Mouse (Mus musculus): ENCODE measurements around the gene Mef2a. TPM values are rescaled to one million over a fixed set of nuclear protein-coding genes. Genes with fewer than 3 reads are reported as not detected.
A peak's percentile ranks its signal among the peaks of the same experiment; 100 is the strongest.

The Mef2a gene
- polyA plus RNA-seq, 1 experiment: 17.2 TPM

DNA sequence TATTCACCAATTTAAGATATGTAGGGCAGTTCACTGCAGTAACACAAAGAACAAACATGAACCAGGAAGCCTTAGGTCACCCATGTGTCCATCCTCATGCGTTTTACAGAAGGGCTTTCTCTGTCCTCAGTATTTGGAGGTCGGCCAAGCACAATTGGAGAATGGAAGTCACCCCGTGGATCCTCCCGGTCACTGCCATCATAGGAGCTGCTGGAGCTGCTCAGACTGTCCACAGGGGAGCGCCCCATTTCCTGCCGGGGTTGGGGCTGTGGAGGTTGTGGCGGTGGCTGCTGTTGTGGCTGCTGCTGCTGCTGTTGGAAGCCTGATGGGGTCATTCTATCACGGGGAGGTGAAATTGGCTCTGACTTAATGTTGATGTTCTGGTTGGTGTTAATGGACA, 137.9 kb downstream of the Mef2a start:
- no peaks in the 10 kb centered on the region for H3K4me1 ChIP-seq (ENCODE audit: control insufficient read depth, insufficient read depth, low read length)
- 75% methylated on average over 8 of the region's 8 CpGs for WGBS
- TF ChIP-seq CTCF (IDR thresholded peaks at IDR 0.05; ENCODE audit: control insufficient read depth, insufficient read depth, low read length) (no peak), POLR2A (IDR thresholded peaks at IDR 0.05; ENCODE audit: borderline replicate concordance, control insufficient read depth, low read depth, low read length) (no peak)
- no peak overlapping the region for H3K4me3 ChIP-seq (replicated peaks; ENCODE audit: control insufficient read depth, low read depth, low read length)
- H3K27ac ChIP-seq (ENCODE audit: control insufficient read depth, insufficient read depth, low read depth, low read length, poor library complexity): no peak overlapping the region

DNA sequence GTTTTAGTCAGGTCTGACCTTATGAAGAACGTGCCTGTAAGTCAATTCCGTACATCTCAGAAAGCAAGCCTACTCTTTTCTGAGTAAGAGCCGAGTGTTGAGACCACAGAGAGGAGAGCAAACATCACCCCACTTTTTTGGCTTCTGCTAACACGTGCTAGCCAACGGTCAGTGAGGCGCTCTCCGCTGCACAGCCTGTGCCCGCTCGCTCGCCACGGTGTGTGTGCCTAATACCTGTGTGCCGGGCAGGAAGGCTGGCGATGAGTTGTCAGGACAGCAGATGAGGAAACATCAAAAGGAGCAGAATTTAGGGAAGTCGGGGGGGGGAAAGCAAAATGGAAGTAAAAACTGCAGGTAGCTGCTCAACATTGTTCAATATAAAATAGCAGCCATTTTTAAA, 140.2 kb downstream of the Mef2a start:
- Histone ChIP-seq H3K4me1 (ENCODE audit: control insufficient read depth, insufficient read depth, low read length) (no peaks in the 10 kb centered on the region), H3K4me3 (replicated peaks; ENCODE audit: control insufficient read depth, low read depth, low read length) (no peak overlapping the region), H3K27ac (ENCODE audit: control insufficient read depth, insufficient read depth, low read depth, low read length, poor library complexity) (no peak overlapping the region)
- 85% methylated on average over 14 of the region's 14 CpGs for WGBS
- TF ChIP-seq CTCF (IDR thresholded peaks at IDR 0.05; ENCODE audit: control insufficient read depth, insufficient read depth, low read length) (no peak), POLR2A (IDR thresholded peaks at IDR 0.05; ENCODE audit: borderline replicate concordance, control insufficient read depth, low read depth, low read length) (no peak)

DNA sequence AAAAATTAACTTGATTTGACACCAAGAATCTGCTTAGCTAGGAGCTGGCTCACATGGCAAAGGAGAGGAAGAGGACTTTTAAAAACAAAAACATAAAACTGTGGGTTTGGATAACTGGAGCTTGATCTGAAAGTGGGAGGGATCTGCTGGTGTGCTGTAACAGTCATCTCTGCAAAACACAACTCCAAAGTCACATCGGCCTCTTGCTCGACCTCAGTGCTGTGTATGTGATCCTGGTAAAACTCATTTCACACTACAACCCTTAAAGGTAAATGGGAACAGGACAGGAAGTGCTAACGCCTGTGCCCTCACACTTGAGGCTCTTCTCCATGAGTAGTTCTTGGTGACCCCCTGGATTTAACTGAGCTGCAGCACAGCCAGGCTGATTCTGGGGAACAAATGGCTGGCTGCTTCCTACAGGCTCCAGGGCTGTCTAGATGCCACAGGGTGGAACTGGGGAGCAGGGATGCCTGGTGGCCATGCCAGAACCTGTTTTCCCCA, 142.0 kb downstream of the Mef2a start:
- no peak overlapping the region for H3K4me3 ChIP-seq (replicated peaks; ENCODE audit: control insufficient read depth, low read depth, low read length)
- 82% methylated on average over 3 of the region's 3 CpGs for WGBS
- TF ChIP-seq POLR2A (IDR thresholded peaks at IDR 0.05; ENCODE audit: borderline replicate concordance, control insufficient read depth, low read depth, low read length) (no peak), CTCF (IDR thresholded peaks at IDR 0.05; ENCODE audit: control insufficient read depth, insufficient read depth, low read length) (no peak)
- H3K27ac ChIP-seq (ENCODE audit: control insufficient read depth, insufficient read depth, low read depth, low read length, poor library complexity): no peak overlapping the region
- H3K4me1 ChIP-seq (ENCODE audit: control insufficient read depth, insufficient read depth, low read length): no peaks in the 10 kb centered on the region

DNA sequence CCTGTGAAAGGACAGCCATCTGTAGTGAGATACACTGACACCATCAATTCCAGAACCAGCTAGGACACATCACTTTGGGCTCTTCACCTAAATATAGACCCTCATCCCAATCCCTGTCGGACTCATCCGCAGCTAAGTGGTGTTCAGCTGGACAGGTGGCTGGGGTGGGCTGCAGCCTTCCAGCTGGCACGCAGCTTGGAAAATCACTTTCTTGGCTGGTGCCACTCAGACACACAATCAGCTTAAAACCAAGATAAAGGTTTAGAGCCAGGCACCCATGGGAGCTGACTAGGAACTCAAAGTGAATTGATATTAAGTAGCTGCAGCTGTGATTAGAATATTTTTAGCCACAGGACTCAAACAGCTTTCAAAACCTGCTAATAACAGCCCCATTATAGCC, 142.4 kb downstream of the Mef2a start:
- TF ChIP-seq POLR2A (IDR thresholded peaks at IDR 0.05; ENCODE audit: borderline replicate concordance, control insufficient read depth, low read depth, low read length) (no peak), CTCF (IDR thresholded peaks at IDR 0.05; ENCODE audit: control insufficient read depth, insufficient read depth, low read length) (no peak)
- Histone ChIP-seq H3K4me3 (replicated peaks; ENCODE audit: control insufficient read depth, low read depth, low read length) (no peak overlapping the region), H3K4me1 (ENCODE audit: control insufficient read depth, insufficient read depth, low read length) (no peaks in the 10 kb centered on the region), H3K27ac (ENCODE audit: control insufficient read depth, insufficient read depth, low read depth, low read length, poor library complexity) (no peak overlapping the region)
- WGBS: 86% methylated on average over 3 of the region's 3 CpGs

DNA sequence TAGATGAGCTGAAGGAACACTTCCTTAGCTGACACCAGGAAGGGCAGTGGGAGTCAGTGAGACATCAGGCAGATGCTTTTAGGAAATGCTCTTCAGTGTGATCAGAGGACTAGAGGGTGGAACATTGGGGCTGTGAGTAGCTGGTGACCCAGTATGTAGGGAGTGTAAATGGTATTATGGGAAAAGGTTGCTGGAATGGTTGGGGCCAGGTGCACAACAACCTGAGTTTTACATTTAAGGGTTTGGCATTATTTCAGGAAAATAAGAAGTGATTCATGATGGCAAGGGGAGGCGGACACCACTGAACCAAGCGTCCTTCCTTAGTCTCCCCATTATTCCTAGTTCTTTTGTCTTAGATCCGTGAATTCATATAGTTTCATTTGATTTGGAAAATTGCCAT, 143.0 kb downstream of the Mef2a start:
- Histone ChIP-seq H3K4me1 (ENCODE audit: control insufficient read depth, insufficient read depth, low read length) (no peaks in the 10 kb centered on the region), H3K4me3 (replicated peaks; ENCODE audit: control insufficient read depth, low read depth, low read length) (no peak overlapping the region), H3K27ac (ENCODE audit: control insufficient read depth, insufficient read depth, low read depth, low read length, poor library complexity) (no peak overlapping the region)
- TF ChIP-seq CTCF (IDR thresholded peaks at IDR 0.05; ENCODE audit: control insufficient read depth, insufficient read depth, low read length): no peak
- no peak for TF ChIP-seq POLR2A (IDR thresholded peaks at IDR 0.05; ENCODE audit: borderline replicate concordance, control insufficient read depth, low read depth, low read length)
- WGBS: 88% methylated on average over 3 of the region's 3 CpGs

DNA sequence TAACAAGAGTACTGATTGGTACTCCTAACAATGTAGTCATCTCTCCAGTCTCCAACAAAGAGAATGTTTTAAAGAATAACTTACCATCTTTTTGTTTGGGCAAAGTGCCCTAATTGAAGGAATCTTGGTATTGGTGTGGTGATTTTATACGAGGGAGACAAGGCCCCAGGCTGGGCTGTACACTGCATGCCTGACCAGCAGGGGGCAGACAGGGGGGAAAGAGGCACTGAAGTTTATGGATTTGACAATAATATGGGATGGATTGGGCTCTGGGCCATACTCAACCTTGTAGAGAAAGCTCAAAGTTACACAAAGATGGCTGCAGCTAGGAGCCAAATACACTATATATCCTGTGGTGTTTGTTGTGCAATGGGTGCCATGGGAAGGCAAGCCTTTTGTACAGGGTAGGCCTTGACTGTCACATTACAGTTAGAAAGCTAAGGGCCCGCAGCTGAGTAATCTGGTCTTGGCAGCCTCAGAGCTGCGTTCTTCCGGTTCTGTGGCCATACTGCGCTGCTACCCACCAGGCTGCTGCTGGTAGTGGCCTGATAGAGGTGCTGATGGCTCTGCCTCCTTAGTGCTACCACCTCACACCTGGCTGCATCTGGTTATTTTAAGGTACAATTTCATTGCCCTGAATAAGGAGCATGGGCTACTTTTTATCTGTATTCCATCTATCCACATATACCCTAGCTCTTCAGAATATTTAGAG, 143.6 kb downstream of the Mef2a start:
- no peaks in the 10 kb centered on the region for H3K4me1 ChIP-seq (ENCODE audit: control insufficient read depth, insufficient read depth, low read length)
- no peak overlapping the region for H3K4me3 ChIP-seq (replicated peaks; ENCODE audit: control insufficient read depth, low read depth, low read length)
- TF ChIP-seq CTCF (IDR thresholded peaks at IDR 0.05; ENCODE audit: control insufficient read depth, insufficient read depth, low read length): peak; percentile 76
- no peak for TF ChIP-seq POLR2A (IDR thresholded peaks at IDR 0.05; ENCODE audit: borderline replicate concordance, control insufficient read depth, low read depth, low read length)
- H3K27ac ChIP-seq (ENCODE audit: control insufficient read depth, insufficient read depth, low read depth, low read length, poor library complexity): no peak overlapping the region
- 64% methylated on average over 5 of the region's 5 CpGs for WGBS

DNA sequence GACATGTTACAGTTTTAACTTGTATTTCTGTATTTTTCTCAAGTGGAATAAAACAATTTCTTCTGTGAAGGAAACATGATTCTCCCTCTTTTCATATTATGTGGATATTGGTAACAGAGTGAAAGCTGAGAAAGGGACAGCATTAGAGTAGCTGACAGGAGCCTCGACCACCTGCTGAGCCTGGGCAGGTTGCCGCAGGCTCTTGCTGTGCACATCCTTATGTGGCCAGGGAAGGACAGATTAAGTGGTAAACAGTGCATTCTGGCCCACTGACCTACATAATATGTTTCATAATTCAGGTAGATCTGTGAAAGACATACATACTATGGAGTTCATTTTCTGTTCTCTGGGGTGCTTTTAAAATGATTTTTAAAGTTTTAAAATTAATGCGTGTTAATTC, 144.3 kb downstream of the Mef2a start:
- H3K4me3 ChIP-seq (replicated peaks; ENCODE audit: control insufficient read depth, low read depth, low read length): no peak overlapping the region
- 82% methylated on average over 3 of the region's 3 CpGs for WGBS
- TF ChIP-seq CTCF (IDR thresholded peaks at IDR 0.05; ENCODE audit: control insufficient read depth, insufficient read depth, low read length) (no peak), POLR2A (IDR thresholded peaks at IDR 0.05; ENCODE audit: borderline replicate concordance, control insufficient read depth, low read depth, low read length) (no peak)
- no peaks in the 10 kb centered on the region for H3K4me1 ChIP-seq (ENCODE audit: control insufficient read depth, insufficient read depth, low read length)
- no peak overlapping the region for H3K27ac ChIP-seq (ENCODE audit: control insufficient read depth, insufficient read depth, low read depth, low read length, poor library complexity)

DNA sequence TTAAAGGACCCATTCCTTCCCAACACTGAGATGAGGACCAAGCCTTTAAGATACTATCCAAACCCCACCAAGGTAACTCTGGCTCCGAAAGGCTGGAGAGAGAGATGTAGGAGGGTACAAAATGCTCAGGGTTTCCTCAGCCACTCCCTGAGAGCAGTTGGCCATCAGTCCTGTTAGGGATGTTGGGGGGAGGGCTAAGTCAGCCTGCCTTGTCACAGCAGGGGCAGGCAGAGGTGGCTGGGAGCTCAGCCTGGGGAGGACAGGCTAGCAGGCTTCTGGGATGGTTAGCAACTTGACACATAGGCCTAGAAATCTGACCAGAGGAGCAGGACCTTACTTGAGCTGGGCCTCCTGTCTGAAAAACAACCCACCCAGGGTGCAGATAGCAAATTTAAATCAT, 145.1 kb downstream of the Mef2a start:
- Histone ChIP-seq H3K4me1 (ENCODE audit: control insufficient read depth, insufficient read depth, low read length) (no peaks in the 10 kb centered on the region), H3K27ac (ENCODE audit: control insufficient read depth, insufficient read depth, low read depth, low read length, poor library complexity) (no peak overlapping the region), H3K4me3 (replicated peaks; ENCODE audit: control insufficient read depth, low read depth, low read length) (no peak overlapping the region)
- WGBS: 85% methylated on average over 1 of the region's 1 CpGs
- no peak for TF ChIP-seq CTCF (IDR thresholded peaks at IDR 0.05; ENCODE audit: control insufficient read depth, insufficient read depth, low read length)
- no peak for TF ChIP-seq POLR2A (IDR thresholded peaks at IDR 0.05; ENCODE audit: borderline replicate concordance, control insufficient read depth, low read depth, low read length)

Data from bone marrow, adult 2 months (tissue).